Mouse (Mus musculus): ENCODE data around the gene Gpr39. TPM values are rescaled to one million over a fixed set of nuclear protein-coding genes. Genes with fewer than 3 reads are reported as not detected.
"Not testable (repeated sequence)": the region's sequence is repeated elsewhere in the genome, so short reads cannot be mapped to it uniquely, and the experiment has no call there.

The Gpr39 gene
- 1 to 10 TPM; 1.5 TPM for total RNA-seq (2021)

GRCm38 (mm10) chr1:125676790-125677273 lies at the start of gene Gpr39:
Gpr39 (plus strand) TSS chr1:125676995.
- DNase-seq: peak; percentile 48

- DNase-seq: no peak
Measured at GRCm38 (mm10) chr1:125639501-125640253, 37.1 kb upstream of the Gpr39 start.

GRCm38 (mm10) chr1:125643643-125644042 lies 33.2 kb upstream of the Gpr39 start:
- peak; percentile 22 for DNase-seq

- not testable (repeated sequence) for DNase-seq
Measured at GRCm38 (mm10) chr1:125646816-125647215, 30.0 kb upstream of the Gpr39 start.

GRCm38 (mm10) chr1:125648011-125648410 lies 28.8 kb upstream of the Gpr39 start:
- DNase-seq: no peak

- no peak for DNase-seq
Measured at GRCm38 (mm10) chr1:125649056-125649455, 27.7 kb upstream of the Gpr39 start.

- no peak for DNase-seq
Measured at GRCm38 (mm10) chr1:125652836-125653594, 23.8 kb upstream of the Gpr39 start.

GRCm38 (mm10) chr1:125657416-125657815 lies 19.4 kb upstream of the Gpr39 start:
- DNase-seq: no peak

GRCm38 (mm10) chr1:125660151-125660550 lies 16.6 kb upstream of the Gpr39 start:
- DNase-seq: peak; percentile 31

GRCm38 (mm10) chr1:125660901-125661300 lies 15.9 kb upstream of the Gpr39 start:
- DNase-seq: no peak

GRCm38 (mm10) chr1:125662058-125662457 lies 14.7 kb upstream of the Gpr39 start:
- DNase-seq: no peak

- DNase-seq: no peak
Measured at GRCm38 (mm10) chr1:125662660-125663059, 14.1 kb upstream of the Gpr39 start.

- peak; percentile 79 for DNase-seq
Measured at GRCm38 (mm10) chr1:125663104-125663503, 13.7 kb upstream of the Gpr39 start.

GRCm38 (mm10) chr1:125665127-125665637 lies 11.6 kb upstream of the Gpr39 start:
- DNase-seq: no peak

GRCm38 (mm10) chr1:125669035-125669434 lies 7.8 kb upstream of the Gpr39 start:
- DNase-seq: peak; percentile 36

- no peak for DNase-seq
Measured at GRCm38 (mm10) chr1:125675186-125675585, 1.6 kb upstream of the Gpr39 start.

- DNase-seq: no peak
Measured at GRCm38 (mm10) chr1:125677286-125677685, 491 bp downstream of the Gpr39 start.

- DNase-seq: peak; percentile 53
Measured at GRCm38 (mm10) chr1:125679522-125680077, 2.8 kb downstream of the Gpr39 start.

- no peak for DNase-seq
Measured at GRCm38 (mm10) chr1:125684423-125684822, 7.6 kb downstream of the Gpr39 start.

- DNase-seq: no peak
Measured at GRCm38 (mm10) chr1:125685304-125685703, 8.5 kb downstream of the Gpr39 start.

- no peak for DNase-seq
Measured at GRCm38 (mm10) chr1:125687701-125688420, 11.1 kb downstream of the Gpr39 start.

GRCm38 (mm10) chr1:125693541-125693940 lies 16.7 kb downstream of the Gpr39 start:
- no peak for DNase-seq

All from heart, postnatal 4 days (tissue).